Mouse (Mus musculus) frontal cortex, postnatal 25 days (tissue): ENCODE results near the gene Zmynd11.
"Not testable (repeated sequence)": the region's sequence is repeated elsewhere in the genome, so short reads cannot be mapped to it uniquely, and the experiment has no call there.

ENCODE experiments used
- DNase-seq, 2 experiments: peaks; one replicate each; pipeline ENCODE4 v3.0.0; 2022; ENCODE audit warnings: low spot score in 2 of 2

The Zmynd11 gene

GRCm38 (mm10) chr13:9764646-9765536 is at the start of gene Zmynd11:
Zmynd11 (minus strand) TSS chr13:9765330.
- peak; percentile 31 to 34 for DNase-seq

- no peak for DNase-seq
Measured at GRCm38 (mm10) chr13:9795889-9796631, 30.9 kb upstream of the Zmynd11 start.

GRCm38 (mm10) chr13:9786050-9786449 is 20.9 kb upstream of the Zmynd11 start:
- no peak for DNase-seq

GRCm38 (mm10) chr13:9783717-9784116 is 18.6 kb upstream of the Zmynd11 start:
- DNase-seq = no peak

- no peak for DNase-seq
Measured at GRCm38 (mm10) chr13:9775901-9776300, 10.8 kb upstream of the Zmynd11 start.

GRCm38 (mm10) chr13:9774077-9774476 is 8.9 kb upstream of the Zmynd11 start:
- no peak for DNase-seq

GRCm38 (mm10) chr13:9767279-9767678 is 2.1 kb upstream of the Zmynd11 start:
- DNase-seq = no peak

GRCm38 (mm10) chr13:9766497-9766896 is 1.4 kb upstream of the Zmynd11 start:
- no peak for DNase-seq

GRCm38 (mm10) chr13:9765537-9765851 is 364 bp upstream of the Zmynd11 start:
- no peak for DNase-seq

GRCm38 (mm10) chr13:9763828-9764645 is 1.1 kb downstream of the Zmynd11 start:
- peak; percentile 9 to 46 for DNase-seq

- peak in 1 of 2 experiments; percentile 40 for DNase-seq
Measured at GRCm38 (mm10) chr13:9763100-9763827, 1.9 kb downstream of the Zmynd11 start.

- DNase-seq = no peak
Measured at GRCm38 (mm10) chr13:9760057-9760456, 5.1 kb downstream of the Zmynd11 start.

GRCm38 (mm10) chr13:9757842-9758491 is 7.2 kb downstream of the Zmynd11 start:
- no peak for DNase-seq

GRCm38 (mm10) chr13:9753706-9754105 is 11.4 kb downstream of the Zmynd11 start:
- DNase-seq = no peak

GRCm38 (mm10) chr13:9750320-9750719 is 14.8 kb downstream of the Zmynd11 start:
- DNase-seq = no peak

- DNase-seq = no peak
Measured at GRCm38 (mm10) chr13:9749796-9750195, 15.3 kb downstream of the Zmynd11 start.

- DNase-seq = no peak
Measured at GRCm38 (mm10) chr13:9738190-9738589, 26.9 kb downstream of the Zmynd11 start.

GRCm38 (mm10) chr13:9737024-9737423 is 28.1 kb downstream of the Zmynd11 start:
- DNase-seq = no peak

- DNase-seq = not testable (repeated sequence)
Measured at GRCm38 (mm10) chr13:9732262-9732661, 32.9 kb downstream of the Zmynd11 start.

GRCm38 (mm10) chr13:9729073-9729472 is 36.1 kb downstream of the Zmynd11 start:
- no peak for DNase-seq

- no peak for DNase-seq
Measured at GRCm38 (mm10) chr13:9715224-9715623, 49.9 kb downstream of the Zmynd11 start.
